Mouse (Mus musculus) adrenal gland, postnatal 4 days (tissue): ENCODE measurements at regions not wholly inside any gene's neighbourhood (a gene's known extent, or its start where the extent isn't known, plus 50 kb on each side); places are given as distances from the start of the nearest gene placed in this dataset.

Experiments
- DNase-seq, 2 experiments: peaks; one replicate each; pipeline ENCODE4 v3.0.0; 2021 to 2022; ENCODE audit warnings: low spot score in 2 of 2, mixed read lengths in 2 of 2

- DNase-seq = no peak
Observed at GRCm38 (mm10) chr9:101404034-101404433, 152.4 kb upstream of the Ppp2r3a start.

DNA sequence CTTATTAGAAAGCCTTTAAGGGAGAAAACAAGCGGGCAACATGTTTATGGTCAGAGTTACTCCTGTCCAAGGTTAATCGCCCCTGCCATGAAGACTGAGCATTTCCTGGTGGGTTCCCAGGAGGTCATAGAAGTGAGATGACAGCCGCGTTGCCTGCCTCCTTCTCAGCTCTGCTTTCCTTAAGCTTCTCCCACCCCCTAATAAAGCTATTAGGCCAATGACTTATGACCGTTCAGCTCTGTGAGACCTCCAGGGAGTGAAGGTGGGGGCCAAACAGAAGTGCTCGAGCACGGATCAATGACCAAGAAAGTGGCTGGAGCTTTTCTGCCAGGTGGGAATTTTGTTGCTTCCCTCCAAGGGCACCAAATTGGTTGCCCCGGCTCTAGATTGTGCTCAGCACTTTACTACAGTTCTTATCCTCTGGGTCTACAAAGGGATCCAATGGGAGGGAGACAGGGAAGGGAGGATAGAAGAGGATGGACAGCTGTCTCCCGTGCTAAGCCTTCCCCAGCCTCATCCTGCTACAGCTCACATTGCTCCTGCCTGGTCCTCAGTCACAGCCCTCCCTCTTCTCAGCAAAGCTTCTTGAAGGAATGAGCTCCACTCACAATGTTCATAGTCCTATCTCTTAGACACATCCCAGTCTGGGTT lies 151.1 kb upstream of the Ppp2r3a start:
- no peak for DNase-seq

DNA sequence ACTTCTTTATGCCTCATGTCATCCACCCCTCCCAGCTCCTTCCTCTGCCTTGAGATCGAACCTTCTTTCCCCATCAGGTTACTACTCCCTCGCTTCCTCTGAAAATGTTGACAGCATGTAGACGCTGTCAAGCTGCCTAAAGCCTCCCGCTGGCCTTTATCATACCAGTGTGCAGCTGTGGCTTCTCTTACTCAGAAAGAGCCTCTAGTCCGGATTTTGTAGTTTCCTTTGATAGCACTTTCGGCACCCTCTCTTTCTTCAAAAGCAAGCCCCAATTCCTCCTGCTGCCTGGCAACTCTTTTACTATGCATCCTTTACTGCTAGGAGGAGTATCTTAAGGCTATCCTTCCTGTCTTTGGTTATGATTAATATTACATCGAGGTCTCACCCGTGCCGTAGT lies 149.8 kb upstream of the Ppp2r3a start:
- DNase-seq = no peak

- DNase-seq = no peak
Observed at GRCm38 (mm10) chr9:101398858-101399257, 147.3 kb upstream of the Ppp2r3a start.

DNA sequence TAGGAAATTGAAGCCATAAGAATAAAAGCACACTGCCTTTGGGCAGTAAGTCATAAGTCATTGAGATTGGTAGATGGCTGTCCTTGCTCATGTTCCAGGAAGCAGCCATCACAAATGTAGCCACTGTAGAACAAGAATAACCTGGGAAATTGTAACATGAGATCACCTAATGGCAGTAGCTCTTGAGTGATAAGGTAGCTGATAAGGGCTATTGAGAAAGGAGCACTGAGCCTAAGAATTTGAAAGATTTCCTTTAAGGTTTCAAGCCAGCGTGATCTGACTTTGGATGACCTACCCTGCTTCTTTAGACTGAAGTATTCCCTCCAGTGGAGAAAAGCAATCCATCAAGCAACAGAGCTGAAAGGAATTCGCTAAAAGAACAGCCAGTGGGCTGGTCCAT lies 117.8 kb upstream of the Ppp2r3a start:
- DNase-seq = no peak

GRCm38 (mm10) chr9:101356607-101357006 lies 105.0 kb upstream of the Ppp2r3a start:
- no peak for DNase-seq

- no peak for DNase-seq
Observed at GRCm38 (mm10) chr9:101348771-101349170, 97.2 kb upstream of the Ppp2r3a start.

DNA sequence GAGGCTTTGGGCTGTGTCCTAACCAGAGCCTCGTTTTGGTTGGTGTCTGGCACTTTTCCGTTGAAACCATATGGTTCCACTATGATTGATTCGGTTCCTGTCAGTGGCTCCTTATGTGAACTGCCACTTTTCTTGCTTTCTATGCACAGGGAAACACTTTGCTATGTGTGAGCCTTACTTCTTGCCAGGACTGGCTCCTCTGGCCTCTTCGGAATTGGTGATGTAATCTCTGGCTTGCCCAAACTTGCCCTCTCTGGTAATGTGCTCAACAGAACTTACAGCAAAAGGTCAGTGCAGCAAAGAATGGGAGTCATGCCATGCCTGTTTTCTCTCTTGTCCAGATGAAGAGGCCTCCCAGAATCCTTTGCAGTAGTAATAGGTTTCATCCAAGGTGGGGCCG lies 91.3 kb upstream of the Ppp2r3a start:
- no peak for DNase-seq

- DNase-seq = no peak
Observed at GRCm38 (mm10) chr9:101340796-101341465, 89.3 kb upstream of the Ppp2r3a start.

DNA sequence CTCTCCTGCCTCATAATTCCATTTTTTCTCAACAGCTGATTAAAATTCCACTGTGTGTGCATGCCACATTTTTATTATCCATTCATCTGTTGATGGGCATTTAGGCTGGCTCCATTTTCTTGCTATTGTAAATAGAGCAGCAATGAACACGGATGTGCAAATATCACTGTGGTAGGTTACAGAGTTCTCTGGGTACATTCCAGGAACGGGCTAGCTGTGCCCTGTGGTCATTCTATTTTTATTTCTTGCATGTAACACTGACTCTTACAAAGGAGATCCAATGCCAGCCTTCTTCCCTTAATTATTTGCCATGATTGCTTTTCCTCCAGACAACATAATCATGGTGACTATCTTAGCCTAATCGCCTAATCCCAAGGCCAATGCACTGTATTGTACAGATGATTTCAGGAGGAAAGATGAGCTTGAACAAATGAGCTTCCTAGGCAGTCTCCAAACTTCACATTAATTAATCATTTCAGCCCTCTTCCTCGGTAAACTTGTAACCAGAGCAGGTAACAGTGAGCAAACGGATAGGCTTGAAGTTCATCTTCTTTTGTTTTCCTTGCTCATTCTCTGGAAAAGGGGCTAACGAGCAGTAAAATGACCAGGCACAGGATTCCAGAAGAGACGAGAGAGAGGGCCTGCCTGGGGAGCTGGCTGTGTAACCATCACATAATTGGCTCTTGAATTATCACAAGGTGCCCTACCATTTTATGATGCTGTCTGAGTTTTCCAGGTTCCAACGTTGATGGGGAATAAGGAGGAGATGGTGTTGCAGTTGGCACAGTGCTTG lies 77.6 kb upstream of the Ppp2r3a start:
- DNase-seq = no peak

GRCm38 (mm10) chr9:101326961-101327360 lies 75.4 kb upstream of the Ppp2r3a start:
- DNase-seq = no peak

GRCm38 (mm10) chr9:101314036-101314435 lies 62.4 kb upstream of the Ppp2r3a start:
- peak in 1 of 2 experiments; percentile 31 for DNase-seq

DNA sequence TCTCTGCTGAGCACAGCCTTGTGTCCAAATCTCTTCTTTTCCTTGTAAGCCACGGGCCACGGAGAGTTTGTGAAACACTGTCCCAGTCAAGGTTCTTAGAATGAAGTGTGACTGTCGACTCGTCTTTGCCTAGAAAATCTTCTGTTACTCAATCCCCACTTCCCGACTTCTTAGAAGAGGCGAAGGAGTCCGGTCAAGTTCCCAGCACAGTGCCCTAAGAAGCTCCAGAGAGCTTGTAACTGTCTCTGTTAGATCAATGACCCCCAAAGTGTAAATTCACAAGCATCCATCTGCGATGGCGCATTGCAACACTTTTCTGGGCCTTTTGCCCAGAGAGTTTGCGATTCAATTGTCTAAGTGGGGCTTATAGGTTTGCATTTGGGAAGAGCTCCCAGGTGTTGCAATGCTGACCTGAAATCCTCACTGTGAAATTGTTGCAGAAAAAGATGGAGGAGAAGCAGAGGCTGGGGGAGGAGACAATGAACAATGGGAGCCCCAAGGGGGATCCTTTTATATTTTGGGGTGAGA lies 54.9 kb upstream of the Ppp2r3a start:
- no peak for DNase-seq

DNA sequence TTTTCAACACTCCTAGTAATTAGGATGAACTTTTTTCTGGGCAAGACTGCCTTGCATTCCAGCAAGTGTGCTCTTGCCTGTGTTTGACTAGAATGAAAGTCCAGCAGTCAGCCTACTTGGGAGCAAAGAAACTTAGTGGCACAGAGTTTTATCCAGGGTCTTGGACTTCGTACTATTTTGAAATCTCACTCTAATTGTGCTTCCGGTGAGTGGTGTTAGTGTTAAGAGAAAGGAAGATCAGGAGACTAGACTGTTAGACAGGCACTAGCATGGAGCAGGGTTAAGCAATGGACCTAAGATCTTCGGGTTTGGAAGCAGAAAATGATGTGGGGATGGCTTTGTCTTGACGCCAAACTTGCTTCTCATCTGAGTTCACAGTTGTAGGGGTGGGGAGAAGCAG lies 54.1 kb upstream of the Ppp2r3a start:
- DNase-seq = no peak
